Mouse (Mus musculus): ENCODE results near the gene Erh. TPM values are rescaled to one million over a fixed set of nuclear protein-coding genes. Genes with fewer than 3 reads are reported as not detected.
A peak's percentile ranks its signal among the peaks of the same experiment; 100 is the strongest.

Gene Erh
- polyA plus RNA-seq (2017; shearing (Covaris generic)) = 100 to 1,000 TPM; 110 to 140 TPM

GRCm38 (mm10) chr12:80643693-80644505 is at the start of gene Erh, which contains the start of gene Slc39a9:
Erh (minus strand) TSS chr12:80644341.
Slc39a9 (plus strand) TSS chr12:80643883.
- peak; percentile 84 for ATAC-seq

- no peak for ATAC-seq
Observed at GRCm38 (mm10) chr12:80693700-80694099, 49.6 kb upstream of the Erh start.

- ATAC-seq = no peak
Observed at GRCm38 (mm10) chr12:80692269-80692972, 48.3 kb upstream of the Erh start, which contains the start of gene Plekhd1. Plekhd1 (plus strand) TSS chr12:80692591.

- ATAC-seq = no peak
Observed at GRCm38 (mm10) chr12:80691671-80692091, 47.5 kb upstream of the Erh start.

GRCm38 (mm10) chr12:80689696-80690095 is 45.6 kb upstream of the Erh start:
- ATAC-seq = no peak

GRCm38 (mm10) chr12:80687788-80688211 is 43.7 kb upstream of the Erh start:
- no peak for ATAC-seq

GRCm38 (mm10) chr12:80684316-80684715 is 40.2 kb upstream of the Erh start:
- ATAC-seq = no peak

GRCm38 (mm10) chr12:80683554-80683953 is 39.4 kb upstream of the Erh start:
- no peak for ATAC-seq

GRCm38 (mm10) chr12:80681340-80681739 is 37.2 kb upstream of the Erh start:
- ATAC-seq = no peak

- ATAC-seq = no peak
Observed at GRCm38 (mm10) chr12:80673170-80673569, 29.0 kb upstream of the Erh start.

GRCm38 (mm10) chr12:80668391-80668790 is 24.2 kb upstream of the Erh start:
- ATAC-seq = no peak

GRCm38 (mm10) chr12:80663935-80664334 is 19.8 kb upstream of the Erh start:
- ATAC-seq = no peak

GRCm38 (mm10) chr12:80662322-80662721 is 18.2 kb upstream of the Erh start:
- ATAC-seq = no peak

- ATAC-seq = no peak
Observed at GRCm38 (mm10) chr12:80658661-80659060, 14.5 kb upstream of the Erh start.

GRCm38 (mm10) chr12:80654659-80655025 is 10.5 kb upstream of the Erh start:
- no peak for ATAC-seq

- no peak for ATAC-seq
Observed at GRCm38 (mm10) chr12:80653951-80654658, 10.0 kb upstream of the Erh start.

- no peak for ATAC-seq
Observed at GRCm38 (mm10) chr12:80646377-80646776, 2.2 kb upstream of the Erh start.

- no peak for ATAC-seq
Observed at GRCm38 (mm10) chr12:80644506-80644868, 346 bp upstream of the Erh start.

- ATAC-seq = peak; percentile 28
Observed at GRCm38 (mm10) chr12:80642725-80643692, 1.1 kb downstream of the Erh start.

- no peak for ATAC-seq
Observed at GRCm38 (mm10) chr12:80631790-80632189, 12.4 kb downstream of the Erh start.

- ATAC-seq = no peak
Observed at GRCm38 (mm10) chr12:80620501-80620900, 23.6 kb downstream of the Erh start.
